Mouse (Mus musculus) CD4-positive, CD25-positive, alpha-beta regulatory T cell, adult 4 months (primary cell): ENCODE measurements around the gene Ptcra. TPM values are rescaled to one million over a fixed set of nuclear protein-coding genes. Genes with fewer than 3 reads are reported as not detected.
"Not testable (repeated sequence)": the region's sequence is repeated elsewhere in the genome, so short reads cannot be mapped to it uniquely, and the experiment has no call there.

ENCODE experiments used
- ATAC-seq: one replicate; pipeline ENCODE4 v1.8.0; 2017
- polyA plus RNA-seq, 2 experiments: library from polyadenylated mRNA; unstranded; fragments of 100-300 nt; shearing (Covaris generic); gene quantifications; one replicate each; pipeline ENCODE4 v1.2.1; 2017

Ptcra gene
- polyA plus RNA-seq: under 1 TPM in 1 of 2 experiments, not detected in 1; 0.49 TPM

DNA sequence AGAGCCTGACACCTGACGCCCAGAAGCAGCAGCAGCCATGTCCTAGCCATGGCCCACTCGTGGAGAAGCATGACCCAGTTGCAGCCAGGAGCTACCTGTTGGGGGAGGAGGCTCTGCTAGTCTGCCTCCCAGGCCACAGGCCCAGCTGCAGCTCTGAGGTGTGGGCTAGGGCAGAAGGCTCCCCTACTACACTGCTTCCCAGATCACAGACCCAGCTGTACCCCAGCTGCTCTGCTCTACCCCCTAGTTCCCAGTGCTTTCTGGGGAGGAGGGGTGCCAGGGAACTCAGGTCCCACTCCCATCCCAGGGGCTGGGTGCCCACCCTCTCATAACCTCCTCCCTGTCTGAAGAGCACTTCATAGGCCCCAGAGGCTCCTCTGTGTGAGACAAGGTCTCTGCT is at the start of gene Ptcra:
TSS of gene Ptcra (minus strand) at position 169 of the 400 bp plus-strand sequence.
- no peak for ATAC-seq

- ATAC-seq: no peak
Measured at GRCm38 (mm10) chr17:46812442-46812841, 48.9 kb upstream of the Ptcra start.

DNA sequence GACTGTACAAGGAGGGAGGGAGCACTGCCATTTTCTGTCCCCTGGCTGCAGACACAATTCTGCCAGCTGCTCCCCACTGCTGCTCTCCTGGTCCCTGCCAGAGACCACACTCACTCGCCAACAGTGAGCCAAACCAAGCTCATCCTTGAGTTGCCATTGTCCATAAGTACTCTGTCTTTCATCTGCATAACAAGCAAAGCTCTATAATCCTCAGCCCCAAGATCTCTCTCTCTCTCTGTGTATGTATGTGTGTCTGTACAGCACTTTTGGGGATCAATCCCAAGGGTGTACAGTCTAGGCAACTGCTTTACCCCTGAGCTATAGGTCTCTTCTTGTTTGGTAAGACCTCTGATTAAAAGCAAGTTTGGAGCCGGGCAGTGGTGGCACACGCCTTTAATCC is 47.2 kb upstream of the Ptcra start:
- ATAC-seq: no peak

DNA sequence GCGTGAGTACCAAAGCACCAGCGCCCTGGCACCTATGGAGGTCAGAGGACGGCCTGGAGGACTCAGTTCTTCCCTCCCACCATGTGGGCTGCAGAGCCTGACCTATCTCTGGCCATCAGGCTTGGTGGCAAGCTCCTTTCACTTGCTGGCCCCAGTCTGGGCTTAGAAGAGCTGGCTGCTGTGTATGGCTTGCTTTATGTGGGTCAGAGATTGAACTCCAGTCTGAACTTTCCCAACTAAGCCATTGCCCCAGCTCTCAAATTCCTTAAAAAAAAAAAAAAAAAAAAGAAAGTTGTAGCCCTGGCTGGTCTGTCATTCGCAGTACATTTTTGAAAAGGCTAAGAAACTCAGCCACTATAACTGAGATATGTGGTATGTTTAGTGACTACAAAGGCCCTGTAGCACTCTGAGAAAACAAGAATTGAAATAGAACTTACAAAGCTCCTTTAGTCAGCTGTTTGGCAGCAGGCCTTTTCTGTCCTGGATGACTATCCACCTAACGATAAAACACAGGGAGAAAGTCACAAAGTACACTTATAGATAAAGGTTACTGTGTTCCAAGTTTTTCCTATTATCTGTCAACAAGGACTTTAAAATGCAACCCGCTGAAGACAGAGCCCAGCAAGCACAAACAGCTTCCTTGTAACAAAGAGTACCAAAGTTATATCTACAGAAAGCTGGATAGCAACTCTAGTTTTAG is 45.8 kb upstream of the Ptcra start:
- no peak for ATAC-seq

DNA sequence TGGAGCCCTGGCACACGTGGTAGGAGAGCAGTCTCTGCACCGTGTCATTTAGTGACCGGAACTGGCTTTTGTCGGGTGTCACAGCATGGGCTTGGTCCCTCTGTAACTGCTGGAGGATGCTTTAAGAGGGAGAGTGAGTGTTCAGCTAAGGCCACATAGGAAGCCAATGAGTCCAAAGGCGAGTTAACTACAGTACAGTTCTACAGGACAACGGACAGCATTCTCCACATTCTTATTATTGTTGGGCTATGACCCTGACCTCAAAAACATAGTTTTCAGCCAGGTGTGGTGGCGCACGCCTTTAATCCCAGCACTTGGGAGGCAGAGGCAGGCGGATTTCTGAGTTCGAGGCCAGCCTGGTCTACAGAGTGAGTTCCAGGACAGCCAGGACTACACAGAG is 44.9 kb upstream of the Ptcra start:
- ATAC-seq: no peak

- no peak for ATAC-seq
Measured at GRCm38 (mm10) chr17:46801761-46802160, 38.2 kb upstream of the Ptcra start.

DNA sequence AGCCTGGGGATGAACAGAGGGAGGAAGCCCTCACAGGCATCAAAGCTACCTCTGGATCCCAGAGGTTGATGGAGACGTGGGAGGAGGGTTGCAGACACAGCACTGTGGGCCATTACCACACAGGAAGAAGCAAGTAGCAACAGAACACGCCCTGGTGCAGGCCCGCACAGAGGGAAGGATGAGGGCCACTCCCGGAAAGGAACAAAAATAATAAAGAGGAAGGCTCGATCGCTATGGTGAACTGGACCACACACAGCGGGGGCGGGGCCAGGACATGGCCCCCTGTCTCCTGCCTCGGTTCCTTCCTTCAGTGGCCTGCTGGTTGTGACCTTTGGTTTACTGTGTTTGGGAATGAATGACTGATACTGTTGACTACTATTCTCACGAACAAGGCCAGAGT is 36.2 kb upstream of the Ptcra start:
- ATAC-seq: no peak

DNA sequence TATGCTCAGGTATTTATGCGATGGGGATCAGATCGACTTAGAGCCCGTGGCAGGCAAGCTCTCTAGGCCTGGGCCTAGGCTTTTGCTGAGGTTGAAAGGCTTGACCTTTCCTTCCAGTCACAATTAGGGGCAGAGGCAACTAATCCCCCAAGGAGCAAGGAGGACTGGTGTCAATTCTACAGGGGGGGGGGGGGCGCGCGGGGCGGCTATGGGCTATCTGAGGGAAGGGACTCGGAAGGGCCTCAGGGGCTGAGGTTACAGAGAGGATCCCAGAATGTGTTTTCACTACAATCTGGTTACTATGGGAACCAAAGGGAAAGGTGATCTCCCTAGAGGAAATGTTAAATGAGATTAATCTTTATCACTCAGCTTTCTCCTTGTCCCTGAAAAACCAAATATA is 33.9 kb upstream of the Ptcra start:
- no peak for ATAC-seq

GRCm38 (mm10) chr17:46796743-46797142 is 33.2 kb upstream of the Ptcra start:
- ATAC-seq: no peak

DNA sequence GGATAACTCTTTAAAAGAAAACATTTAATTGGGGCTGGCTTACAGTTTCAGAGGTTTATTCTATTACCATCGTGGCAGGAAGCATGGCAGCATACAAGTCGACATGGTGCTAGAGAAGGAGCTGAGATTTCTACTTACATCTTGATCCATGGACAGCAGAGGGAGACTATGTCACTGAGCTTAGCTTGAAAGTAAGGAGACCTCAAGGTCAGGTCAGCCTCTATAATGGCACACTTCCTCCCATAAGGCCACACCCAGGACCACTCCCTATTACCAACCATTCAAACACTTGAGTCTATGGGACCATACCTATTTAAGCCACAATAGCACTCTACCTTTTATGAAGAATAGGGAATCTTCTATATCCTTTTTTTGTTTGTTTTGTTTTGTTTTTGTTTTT is 29.5 kb upstream of the Ptcra start:
- ATAC-seq: no peak

DNA sequence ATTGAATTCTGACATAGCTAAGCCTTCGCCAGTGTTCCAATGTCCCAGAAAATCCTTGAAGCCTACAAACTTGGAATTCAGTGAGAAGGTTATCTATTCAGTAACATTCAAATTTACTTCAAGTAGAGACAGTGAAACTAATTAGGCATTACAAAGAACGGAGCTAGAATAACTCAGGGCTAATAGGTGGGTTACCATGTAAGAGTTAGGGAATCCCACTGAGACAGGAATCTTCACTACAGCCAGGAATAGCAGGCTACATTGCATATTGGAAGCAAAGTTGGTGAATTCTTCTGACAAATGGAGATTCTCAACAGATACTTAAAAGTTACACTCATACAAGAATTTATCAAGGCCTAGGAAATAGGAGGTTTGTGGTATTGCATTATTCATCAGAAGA is 24.5 kb upstream of the Ptcra start:
- not testable (repeated sequence) for ATAC-seq

DNA sequence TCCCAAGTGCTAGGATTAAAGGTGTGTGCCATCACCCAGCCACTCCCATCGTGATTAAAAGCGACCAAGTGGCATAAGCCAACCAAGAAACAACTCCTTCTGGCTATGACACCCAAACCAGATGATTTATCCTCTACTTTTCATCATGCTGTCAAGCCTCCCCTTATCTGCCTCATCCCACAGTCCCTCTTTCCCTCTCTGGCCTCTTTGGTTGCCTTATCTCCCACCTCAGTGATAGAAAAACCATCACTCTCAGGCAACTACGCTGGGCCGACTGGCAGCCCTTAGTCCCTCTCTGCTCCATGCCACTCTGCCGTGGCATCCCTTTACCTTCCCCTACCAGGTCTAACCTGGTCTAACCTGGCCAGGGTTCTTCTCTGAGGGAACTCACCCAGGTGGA is 23.4 kb upstream of the Ptcra start:
- no peak for ATAC-seq

GRCm38 (mm10) chr17:46783222-46783565 is 19.7 kb upstream of the Ptcra start:
- no peak for ATAC-seq

DNA sequence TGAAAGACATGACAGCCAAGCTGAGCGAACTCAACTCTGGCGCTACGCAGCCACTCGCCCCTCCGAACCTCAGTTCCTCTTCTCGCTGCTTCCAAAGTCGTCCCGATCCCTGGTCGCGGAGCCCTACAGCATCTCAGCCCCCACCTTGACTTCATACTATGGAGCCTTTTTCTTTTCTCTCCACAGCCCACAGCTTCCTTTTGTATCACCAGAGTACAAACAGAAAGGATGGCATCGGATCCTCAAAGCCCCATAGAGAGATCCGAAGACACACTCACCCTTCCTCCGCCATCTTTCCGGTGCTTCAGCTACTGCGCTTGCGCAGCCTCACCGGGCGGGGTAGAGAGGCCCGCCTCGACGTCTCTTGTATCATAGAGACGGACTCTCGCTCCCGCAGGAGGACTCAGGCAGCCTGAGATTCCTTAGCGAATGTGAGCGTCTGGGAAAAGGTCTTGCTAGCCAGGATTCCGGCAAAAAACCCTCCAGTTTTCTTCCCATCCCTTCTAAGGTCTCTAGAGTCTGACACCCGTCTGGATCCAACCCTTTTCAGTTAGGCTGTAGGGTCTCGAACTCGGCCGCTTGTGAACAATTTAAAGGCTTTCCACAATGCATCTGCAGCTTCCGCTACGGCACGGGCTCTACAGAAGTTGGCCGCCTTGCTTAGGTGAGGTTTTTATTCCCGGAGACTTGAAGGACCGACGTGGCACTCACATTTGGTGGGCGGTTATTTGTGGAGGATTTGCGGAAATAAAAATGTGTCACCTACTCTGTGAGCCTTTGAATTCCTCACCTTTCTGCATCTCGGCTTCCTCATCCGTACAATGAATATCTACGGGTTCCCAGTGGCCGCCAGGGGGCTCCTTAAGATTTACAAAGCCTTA is 19.1 kb upstream of the Ptcra start, which contains the start of gene Rpl7l1:
TSS of gene Rpl7l1 (minus strand) at position 332 of the 881 bp plus-strand sequence.
- peak; percentile 94 for ATAC-seq

DNA sequence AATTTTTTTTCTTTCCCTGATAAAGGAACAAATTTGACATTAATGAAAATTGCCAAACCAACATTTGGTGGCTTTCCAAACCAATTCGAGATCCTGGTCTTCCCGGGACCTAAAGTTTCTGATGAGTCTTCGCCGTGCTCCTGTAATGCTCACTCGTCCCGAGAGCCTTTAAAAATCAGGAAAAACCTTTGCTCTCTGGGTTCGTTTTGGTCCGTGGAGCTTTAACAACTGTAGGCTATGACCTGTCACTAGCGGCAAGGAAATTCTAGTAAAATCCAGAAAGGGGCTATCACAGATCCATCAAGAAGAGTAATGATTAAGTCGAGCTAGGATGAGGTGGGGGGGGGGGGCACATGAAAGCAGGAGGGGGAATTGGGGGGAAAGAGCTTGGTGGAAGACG is 18.4 kb upstream of the Ptcra start:
- ATAC-seq: no peak

- no peak for ATAC-seq
Measured at GRCm38 (mm10) chr17:46776087-46776486, 12.6 kb upstream of the Ptcra start.

DNA sequence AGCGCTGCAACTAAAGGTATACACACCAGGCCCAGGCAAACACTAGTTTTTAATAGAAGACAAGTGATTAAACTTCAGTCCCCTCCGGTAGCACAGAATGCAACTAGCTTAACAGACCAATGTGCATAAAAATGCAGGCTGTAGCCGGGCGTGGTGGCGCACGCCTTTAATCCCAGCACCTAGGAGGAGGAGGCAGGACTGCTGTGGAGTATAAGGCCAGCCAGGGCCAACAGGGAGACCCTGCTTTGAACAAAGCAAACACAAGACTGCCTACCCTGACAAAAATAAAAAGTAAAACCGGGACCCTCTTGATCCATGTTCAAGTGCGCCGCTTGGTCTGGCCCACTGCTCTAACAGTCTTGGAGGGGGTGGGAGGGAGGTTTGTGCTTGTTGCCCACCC is 11.6 kb upstream of the Ptcra start:
- ATAC-seq: no peak

DNA sequence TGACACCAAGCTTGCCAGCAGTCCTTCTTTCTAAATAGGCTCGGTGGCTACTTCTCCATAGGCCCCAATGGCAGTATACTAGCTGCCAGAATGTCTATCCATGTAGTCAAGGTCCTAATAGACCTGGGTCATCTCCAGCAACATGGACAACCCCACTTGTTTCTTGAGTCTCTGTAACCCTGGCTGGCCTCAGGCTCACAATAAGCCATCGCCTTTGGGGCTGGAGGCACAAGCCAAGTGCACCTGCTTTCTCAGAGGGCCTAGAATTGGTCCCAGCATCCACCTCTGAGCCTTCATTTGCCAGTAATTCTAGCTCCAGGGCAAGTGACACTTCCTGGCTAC is 10.6 kb upstream of the Ptcra start:
- no peak for ATAC-seq

DNA sequence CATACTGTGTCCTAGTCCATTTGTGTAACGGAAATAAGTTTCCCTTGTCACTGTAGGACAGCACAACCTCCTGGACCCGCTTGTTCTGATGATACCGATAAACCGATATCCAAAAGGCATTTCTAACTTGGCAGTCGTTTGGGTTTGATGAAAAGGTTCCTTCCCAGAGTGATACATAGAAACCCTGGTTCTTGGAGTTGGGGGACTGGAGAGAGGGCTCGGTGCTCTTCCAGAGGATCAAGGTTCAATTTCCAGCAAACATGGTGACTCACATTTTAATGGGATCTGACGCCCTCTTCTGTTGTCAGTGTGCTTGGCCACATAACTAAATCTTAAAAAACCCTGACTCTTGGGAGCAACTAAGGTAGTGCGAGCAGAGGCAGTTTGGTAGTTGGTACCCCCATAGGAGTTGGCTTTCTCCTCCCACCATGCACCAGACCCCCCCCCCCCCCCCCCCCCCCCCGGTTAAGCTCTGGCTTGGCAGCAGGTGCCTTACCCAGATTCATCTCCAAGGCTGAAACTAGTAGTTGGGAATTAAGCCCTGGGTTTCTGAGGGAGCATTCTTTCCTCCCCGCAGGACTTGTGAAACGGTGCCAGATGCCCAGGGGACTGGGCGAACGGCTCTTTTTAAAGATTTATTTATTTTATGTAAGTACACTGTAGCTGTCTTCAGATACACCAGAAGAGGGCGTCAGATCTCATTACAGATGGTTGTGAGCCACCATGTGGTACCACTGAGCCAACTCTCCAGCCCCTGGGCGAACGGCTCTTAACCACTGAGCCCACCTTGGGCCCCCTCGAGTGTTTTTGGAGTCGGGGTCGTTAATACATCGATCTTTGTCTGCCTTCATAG is 10.0 kb upstream of the Ptcra start:
- ATAC-seq: no peak

DNA sequence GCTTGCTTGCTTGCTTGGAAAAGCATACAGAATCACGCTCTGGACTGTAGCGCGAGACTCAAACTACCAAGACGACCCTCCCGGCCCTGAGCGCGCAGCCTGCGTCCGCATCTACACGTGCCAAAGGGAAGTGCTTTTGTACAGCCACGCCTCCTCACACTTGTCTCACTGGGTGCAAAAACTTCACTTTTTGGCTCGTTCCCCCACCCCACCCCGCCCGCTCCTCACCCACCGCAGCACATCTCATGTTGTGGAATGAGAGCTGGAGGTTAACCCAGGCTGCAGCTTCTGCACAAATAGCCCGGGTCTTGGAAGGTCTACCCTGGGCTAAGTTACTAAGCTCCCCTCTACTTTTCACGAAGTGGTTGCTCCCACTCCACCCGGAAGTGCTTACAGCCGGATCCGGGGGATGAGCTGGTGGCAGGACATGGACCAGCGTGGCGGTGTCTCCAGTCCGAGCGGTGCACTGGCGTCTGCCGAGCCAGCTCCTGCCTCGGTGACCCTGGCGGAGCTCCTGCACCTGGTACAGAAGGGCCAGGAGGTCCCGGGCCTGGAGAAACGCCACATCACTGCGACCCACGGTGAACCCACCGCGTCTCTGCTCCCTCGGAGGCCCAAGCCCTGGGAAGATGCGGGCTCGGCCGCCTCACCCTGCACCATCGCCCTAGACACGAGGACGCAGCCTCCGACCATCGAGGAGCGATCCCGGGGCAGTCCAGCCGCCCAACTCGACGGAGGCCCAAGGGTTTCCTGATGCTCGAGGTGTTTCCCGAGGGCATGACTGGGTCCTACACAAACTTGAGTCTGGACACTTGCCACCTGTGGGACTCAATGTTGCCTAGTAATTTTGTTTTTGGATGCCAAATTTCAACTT is 9.1 kb upstream of the Ptcra start, which contains the start of gene 2310039H08Rik:
TSS of gene 2310039H08Rik (plus strand) at position 232 of the 874 bp plus-strand sequence.
- ATAC-seq: peak; percentile 92

GRCm38 (mm10) chr17:46772038-46772403 is 8.5 kb upstream of the Ptcra start:
- peak; percentile 16 for ATAC-seq

GRCm38 (mm10) chr17:46771616-46772015 is 8.1 kb upstream of the Ptcra start:
- no peak for ATAC-seq
